Mouse (Mus musculus) Muller cell, postnatal 12 days (primary cell): ENCODE measurements around the gene Fgd1.

ENCODE experiments used
- DNase-seq: peaks from one replicate; pipeline ENCODE4 v3.0.0-alpha.2; 2015; ENCODE audit errors: inconsistent ontology term

Gene Fgd1

GRCm38 (mm10) chrX:151045850-151046249 is at the start of gene Fgd1:
Gene Fgd1, plus strand, starts transcription at chrX:151046150.
- DNase-seq, result no peak

GRCm38 (mm10) chrX:150996775-150997174 is 49.2 kb upstream of the Fgd1 start:
- no peak for DNase-seq

- peak; percentile 92 for DNase-seq
These were observed 28.7 kb upstream of the Fgd1 start, which contains the start of gene Gnl3l for GRCm38 (mm10) chrX:151016938-151017877. Gene Gnl3l, minus strand, starts transcription at chrX:151017322.

DNA sequence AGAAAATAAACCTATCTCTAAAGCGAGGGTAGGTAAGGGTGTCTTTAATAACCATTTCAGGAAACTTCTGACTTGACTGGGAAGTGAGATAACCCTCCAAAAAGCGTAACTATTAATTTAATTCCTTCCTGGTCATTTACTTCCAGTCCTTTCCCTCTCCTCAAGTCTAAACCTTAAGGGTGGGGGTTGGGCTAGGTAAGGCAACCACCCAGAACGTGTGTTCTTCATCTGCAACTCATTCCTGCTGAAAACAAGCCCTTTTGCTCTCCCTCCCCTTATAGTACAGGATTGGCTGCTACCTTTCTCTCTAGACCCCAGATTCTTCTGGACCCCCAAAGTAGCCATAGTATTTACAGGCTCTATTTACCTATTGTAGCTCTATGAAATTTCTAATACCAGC is 28.1 kb upstream of the Fgd1 start:
- no peak for DNase-seq

DNA sequence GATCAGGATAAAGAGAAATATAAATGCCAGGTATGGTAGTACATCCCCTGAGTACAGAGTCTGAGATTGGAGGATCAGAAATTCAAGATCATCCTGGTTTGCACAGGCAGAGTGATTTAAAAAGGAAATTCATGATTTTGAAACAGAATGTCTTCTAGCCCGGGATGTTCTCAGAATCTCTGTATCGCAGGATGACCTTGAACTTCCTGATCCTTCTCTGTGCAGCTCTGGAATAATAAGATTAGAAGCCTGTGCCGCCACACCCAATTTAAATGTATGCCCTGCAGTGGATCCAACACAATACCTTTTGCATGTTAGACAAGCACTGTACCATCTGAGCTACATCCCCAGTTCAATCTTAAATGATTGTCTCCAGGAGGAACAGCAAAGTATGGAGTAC is 27.2 kb upstream of the Fgd1 start:
- DNase-seq, result no peak

DNA sequence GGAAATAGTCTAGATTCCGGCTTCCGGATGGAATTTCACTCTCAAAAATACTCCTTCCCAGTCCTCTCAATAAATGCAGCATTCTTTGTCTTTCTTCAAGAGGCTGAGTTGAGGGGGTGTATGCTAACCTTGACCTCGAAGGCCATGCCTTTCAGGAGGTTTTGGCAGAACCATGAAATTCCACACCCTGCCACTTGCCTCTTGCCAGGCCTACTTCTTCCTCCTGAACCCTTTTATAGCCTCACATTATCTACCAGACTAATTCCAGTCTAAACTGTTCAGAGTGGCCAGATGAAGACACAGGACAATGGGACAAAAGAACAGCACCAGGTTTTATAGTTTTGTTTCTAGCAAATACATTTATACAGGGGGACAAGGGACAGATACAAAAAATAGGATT is 14.6 kb upstream of the Fgd1 start:
- peak; percentile 46 for DNase-seq

GRCm38 (mm10) chrX:151041223-151041622 is 4.7 kb upstream of the Fgd1 start:
- DNase-seq, result no peak

DNA sequence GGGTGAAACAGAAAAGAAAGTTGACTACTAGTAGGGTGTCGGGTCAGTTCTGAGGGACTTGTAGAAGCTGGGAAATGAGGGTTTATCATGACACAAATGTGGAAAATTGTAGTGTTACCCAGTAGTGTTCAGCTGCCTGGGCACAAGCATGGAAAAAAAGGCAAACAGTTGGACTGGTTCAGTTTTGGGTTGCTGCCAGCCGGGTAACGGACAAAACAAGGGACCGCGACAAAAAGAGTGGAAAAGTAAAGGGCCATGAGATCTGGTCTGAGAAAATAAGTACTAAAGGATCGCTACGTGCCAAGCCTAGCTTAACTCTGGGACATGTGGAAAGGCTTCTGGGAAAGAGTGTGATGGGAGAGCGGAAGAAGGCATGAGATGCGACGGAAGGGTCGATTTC is 371 bp downstream of the Fgd1 start:
- DNase-seq, result no peak

DNA sequence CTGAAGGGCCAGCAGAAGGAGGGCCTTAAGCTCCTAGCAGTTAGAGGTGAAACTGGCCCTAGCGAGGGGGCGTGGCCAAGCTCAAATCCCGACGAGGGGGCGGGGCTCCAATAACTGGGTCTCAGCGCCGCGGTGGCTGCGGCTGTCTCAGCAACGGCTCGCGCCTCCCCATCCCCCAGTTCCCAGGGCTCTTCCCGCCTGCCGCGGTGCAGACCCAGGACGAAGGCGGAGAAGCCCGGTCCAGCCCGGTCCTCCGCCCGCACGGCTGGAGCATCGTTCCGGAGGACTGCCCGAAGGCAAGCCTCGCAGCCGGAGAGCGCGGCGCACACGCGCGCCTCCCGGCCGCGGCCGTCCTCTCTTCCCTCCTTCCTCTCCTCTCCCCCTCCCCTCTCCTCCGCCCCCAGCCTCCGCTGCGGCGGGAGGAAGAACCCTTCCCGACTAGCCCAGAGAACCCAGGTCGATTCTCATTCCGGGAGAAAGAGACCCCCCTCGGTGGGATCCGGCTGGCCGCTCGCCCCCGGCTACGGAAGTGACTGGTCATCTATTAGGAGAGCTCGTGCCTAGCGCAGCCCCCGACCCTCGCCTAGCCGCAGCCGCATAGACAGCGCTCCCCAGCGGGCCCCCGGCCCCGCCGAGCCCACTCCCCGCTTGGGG is 954 bp downstream of the Fgd1 start:
- DNase-seq, result peak; percentile 90

GRCm38 (mm10) chrX:151047431-151048058 is 1.6 kb downstream of the Fgd1 start:
- DNase-seq, result peak; percentile 55

DNA sequence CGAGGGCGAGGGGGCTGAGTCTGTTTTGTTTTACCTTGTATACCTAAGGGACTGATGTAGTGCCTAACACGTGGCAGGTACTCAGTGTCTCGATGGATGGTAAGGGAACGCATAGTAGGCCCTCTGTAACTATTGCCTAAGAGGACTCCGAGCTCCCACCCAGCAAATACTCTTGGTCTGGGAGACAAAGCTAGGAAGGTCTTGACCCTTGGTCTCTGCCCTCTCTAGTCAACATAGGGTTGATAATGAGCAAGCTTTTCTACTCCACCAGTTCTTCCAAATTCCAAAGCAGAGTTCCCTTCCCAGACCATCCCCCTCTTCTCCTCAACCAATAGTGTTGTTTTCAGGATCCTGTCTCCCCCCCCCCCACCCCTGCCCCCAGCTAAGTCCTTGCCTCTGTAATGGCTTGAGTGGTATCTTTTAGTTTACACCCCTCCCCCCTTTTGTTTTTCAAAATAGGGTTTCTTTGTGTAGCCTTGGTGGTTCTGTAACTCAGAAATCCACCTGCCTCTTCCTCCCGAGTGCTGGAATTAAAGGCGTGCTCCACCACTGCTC is 3.8 kb downstream of the Fgd1 start:
- DNase-seq, result no peak

DNA sequence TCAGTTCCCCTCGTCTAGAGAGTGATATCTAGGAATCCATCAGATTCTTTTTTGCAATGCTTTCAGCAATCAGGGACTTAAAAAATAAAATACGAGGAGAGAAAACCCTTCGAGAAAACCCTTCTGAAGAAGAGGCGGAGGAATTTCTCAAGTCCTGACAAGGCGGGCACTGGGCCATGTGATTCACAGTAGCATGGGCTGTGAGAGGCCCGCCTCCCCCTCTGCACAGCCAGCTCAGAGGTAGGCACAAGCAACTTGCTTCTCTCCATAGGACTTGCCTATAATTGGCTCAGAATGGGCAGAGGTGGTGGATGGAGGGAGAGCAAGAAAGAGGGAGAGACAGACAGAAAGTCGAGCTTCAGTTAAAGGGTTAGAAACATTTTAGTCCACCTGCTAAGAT is 4.4 kb downstream of the Fgd1 start:
- DNase-seq, result no peak

DNA sequence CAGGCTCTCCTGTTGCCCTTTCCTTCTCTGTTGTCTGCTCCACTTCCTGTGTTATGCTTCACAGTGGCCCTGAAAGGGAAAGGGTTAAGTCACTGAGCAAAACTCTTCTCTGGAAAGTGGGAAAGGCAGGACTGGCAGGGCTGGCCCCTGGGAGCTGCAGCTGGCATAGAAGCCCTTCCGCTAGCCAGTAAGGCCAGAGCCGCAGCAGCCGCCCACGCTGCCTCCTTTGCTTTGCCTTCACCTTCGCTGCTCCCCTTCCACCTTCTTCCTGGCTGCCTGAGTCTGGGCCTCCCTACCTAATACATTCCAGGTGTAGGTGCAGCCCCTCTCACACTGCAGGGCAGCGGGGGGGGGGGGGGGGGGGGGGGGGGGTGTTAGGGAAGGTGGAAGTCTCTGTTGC is 8.5 kb downstream of the Fgd1 start:
- peak; percentile 49 for DNase-seq

GRCm38 (mm10) chrX:151055559-151055958 is 9.6 kb downstream of the Fgd1 start:
- peak; percentile 46 for DNase-seq

DNA sequence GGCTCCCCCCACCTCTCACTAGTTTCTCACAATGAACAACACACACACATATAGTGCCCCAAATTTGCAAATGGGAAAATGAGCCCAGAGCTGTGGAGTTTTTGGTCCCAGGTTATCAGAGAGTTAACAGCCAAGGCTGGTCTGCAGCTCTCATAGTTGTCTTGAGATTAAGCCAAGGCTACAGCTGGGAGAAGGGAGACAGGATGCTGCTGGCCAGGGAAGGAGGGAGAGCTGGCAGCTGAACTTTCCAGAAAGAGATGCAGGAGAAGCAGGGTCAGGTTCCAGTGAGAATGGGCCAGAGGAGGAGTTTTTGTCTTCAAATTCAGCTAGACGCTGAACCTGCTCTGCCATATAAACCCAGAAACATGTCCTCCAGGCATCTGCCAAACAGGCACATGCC is 13.4 kb downstream of the Fgd1 start:
- no peak for DNase-seq

DNA sequence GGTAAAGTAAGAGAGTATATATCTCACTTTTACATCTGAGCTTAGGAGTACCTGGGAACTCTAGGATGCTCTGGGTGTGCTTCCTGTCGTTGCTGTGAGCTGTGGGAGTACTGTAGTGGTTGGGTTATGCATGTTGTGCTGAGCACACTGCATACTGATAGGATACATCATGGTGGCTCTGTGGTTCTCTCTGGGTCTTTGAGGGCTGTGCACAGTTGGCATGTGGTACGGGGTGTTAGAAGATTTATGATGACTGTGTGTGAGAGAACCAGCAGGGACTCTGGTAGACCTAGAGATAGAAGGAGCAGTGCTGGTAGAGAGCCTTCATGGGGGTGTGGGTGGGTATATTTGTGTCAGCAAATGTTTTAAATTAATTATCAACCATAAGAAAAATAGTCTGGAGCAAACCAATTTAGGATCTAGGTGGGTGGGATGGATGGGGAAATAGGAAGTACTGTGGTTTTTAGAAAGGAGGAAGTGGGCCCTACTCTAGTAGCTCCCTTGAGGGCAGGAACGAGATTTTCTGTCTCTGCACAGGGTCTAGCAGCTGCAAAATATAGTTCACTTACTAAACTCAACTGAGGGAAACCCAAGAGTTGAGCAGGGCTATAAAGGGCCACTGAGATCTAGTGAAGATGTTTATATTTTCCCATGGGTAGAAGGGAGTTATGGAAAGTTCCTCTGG is 15.8 kb downstream of the Fgd1 start:
- DNase-seq, result no peak

DNA sequence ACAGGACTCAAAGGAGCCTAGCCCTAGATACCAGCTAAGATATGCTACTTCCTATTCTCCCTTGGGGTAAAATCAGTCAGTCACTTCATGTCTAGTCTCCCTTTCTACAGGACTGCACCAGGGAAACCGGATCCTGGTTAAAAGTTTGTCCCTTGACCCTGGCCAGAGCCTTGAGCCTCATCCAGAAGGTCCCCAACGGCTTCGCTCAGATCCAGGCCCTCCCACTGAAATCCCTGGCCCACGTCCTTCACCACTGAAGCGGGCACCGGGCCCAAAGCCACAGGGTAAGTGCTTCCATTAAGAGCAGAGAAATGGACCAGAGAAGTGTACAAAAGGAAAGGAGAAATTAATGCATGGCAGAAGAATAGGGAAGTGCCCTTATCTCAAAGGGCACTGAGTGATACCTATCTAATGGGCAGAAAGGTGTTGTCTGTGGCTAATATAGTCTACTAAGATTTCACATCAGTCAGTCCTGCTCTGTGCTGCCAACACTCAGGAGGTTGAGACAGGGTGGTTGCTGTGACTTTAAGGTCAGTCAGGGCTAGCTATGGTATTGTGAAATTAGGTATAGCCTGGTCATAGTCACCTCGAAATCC is 20.2 kb downstream of the Fgd1 start:
- DNase-seq, result peak; percentile 46

- no peak for DNase-seq
These were observed 21.9 kb downstream of the Fgd1 start for GRCm38 (mm10) chrX:151067876-151068275.

- no peak for DNase-seq
These were observed 30.1 kb downstream of the Fgd1 start for GRCm38 (mm10) chrX:151076007-151076406.

DNA sequence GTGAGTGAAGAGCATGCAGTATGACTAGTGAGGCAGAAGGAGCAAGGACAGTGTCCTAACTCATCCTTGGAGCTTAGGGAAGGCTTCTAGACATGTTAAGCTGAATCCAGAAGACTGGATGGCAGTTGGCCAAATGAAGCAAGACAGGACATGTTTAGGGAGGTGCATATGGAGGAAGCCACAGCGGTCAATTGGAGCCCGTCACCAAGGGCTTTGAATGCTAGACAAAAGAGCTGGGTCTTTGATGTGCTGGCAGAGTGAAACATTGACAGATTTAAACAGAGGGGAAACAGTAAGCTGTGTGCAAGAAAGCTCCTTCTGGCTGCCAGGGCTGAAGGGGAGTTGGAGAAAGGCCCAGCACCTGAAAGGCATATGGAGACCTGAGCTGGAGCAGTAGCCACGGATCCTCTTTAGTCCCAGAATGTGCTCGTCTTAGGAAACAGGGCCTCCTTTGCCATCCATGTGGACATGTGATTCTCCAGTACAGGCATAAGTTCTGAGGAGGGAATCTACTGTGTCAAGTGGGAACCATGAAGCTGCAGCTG is 31.1 kb downstream of the Fgd1 start:
- DNase-seq, result no peak

- no peak for DNase-seq
These were observed 39.6 kb downstream of the Fgd1 start for GRCm38 (mm10) chrX:151085599-151085998.
